Comparison of ENCODE assay signal across 21 mouse cellular contexts in genomic region chr19:9079916-9080315, GRCm38 (mm10). TPM values are rescaled to one million over a fixed set of nuclear protein-coding genes. Genes with fewer than 3 reads are reported as not detected.
DNase-seq lines count a peak whose midpoint lies in the region; ATAC-seq and TF ChIP-seq lines count a peak whose summit lies in the region.
"Had no signal": no experiment of that assay in that cellular context is flagged by ENCODE, and none has a peak within 500 bp of the region (broad histone marks: within the 10 kb centered on the region; RNA-seq: fewer than 3 reads in every experiment).

No protein-coding gene starts in this region.

- no peak for DNase-seq in forebrain, postnatal 0 days
- no peak for DNase-seq in lung, adult 2 months
- DNase-seq in layer of hippocampus, adult 11-12 months (ENCODE audit: low spot score), result no peak
- DNase-seq: adrenal gland, postnatal 10 days; heart, postnatal 4 days; kidney, postnatal 14 days; lung, postnatal 36 days; right cerebral cortex, postnatal 4 days; thymus, postnatal 25 days had no signal

- WGBS in forebrain, embryonic 13.5 days, result 44% methylated on average over 7 of the region's 7 CpGs
- WGBS in forebrain, postnatal 0 days, result 34% methylated on average over 7 of the region's 7 CpGs
- 38% methylated on average over 7 of the region's 7 CpGs for WGBS in neural tube, embryonic 13.5 days
- 37% methylated on average over 7 of the region's 7 CpGs for WGBS in neural tube, embryonic 15.5 days
- WGBS in lung, adult 2 months, result 42% methylated on average over 7 of the region's 7 CpGs
- WGBS in hindbrain, embryonic 12.5 days, result 46% methylated on average over 7 of the region's 7 CpGs

- TF ChIP-seq CTCF in forebrain, postnatal 0 days (IDR thresholded peaks at IDR 0.05; ENCODE audit: low read depth), result no peak
- no peak for TF ChIP-seq CTCF in lung, adult 2 months (IDR thresholded peaks at IDR 0.05; ENCODE audit: insufficient read depth, low read length)

- H3K36me3 ChIP-seq in forebrain, embryonic 13.5 days (ENCODE audit: poor library complexity, severe bottlenecking), result no peaks in the 10 kb centered on the region
- no peaks in the 10 kb centered on the region for H3K36me3 ChIP-seq in forebrain, postnatal 0 days (ENCODE audit: insufficient read depth)
- no peaks in the 10 kb centered on the region for H3K36me3 ChIP-seq in neural tube, embryonic 13.5 days
- H3K36me3 ChIP-seq in neural tube, embryonic 15.5 days, result no peaks in the 10 kb centered on the region
- H3K36me3 ChIP-seq in hindbrain, embryonic 12.5 days, result no peaks in the 10 kb centered on the region
- H3K36me3 ChIP-seq: heart, embryonic 10.5 days; limb, embryonic 10.5 days; midbrain, embryonic 12.5 days had no signal

- H3K4me2 ChIP-seq in forebrain, embryonic 13.5 days, result no peak overlapping the region
- no peak overlapping the region for H3K4me2 ChIP-seq in forebrain, postnatal 0 days (ENCODE audit: low read depth)
- H3K4me2 ChIP-seq in neural tube, embryonic 13.5 days, result no peak overlapping the region
- no peak overlapping the region for H3K4me2 ChIP-seq in neural tube, embryonic 15.5 days
- H3K4me2 ChIP-seq in hindbrain, embryonic 12.5 days (replicated peaks), result no peak overlapping the region
- H3K4me2 ChIP-seq: midbrain, embryonic 12.5 days had no signal

- H3K4me3 ChIP-seq in forebrain, embryonic 13.5 days, result no peak overlapping the region
- H3K4me3 ChIP-seq in forebrain, postnatal 0 days (ENCODE audit: low read depth, low read length), result no peak overlapping the region
- no peak overlapping the region for H3K4me3 ChIP-seq in neural tube, embryonic 13.5 days
- no peak overlapping the region for H3K4me3 ChIP-seq in neural tube, embryonic 15.5 days (replicated peaks)
- no peak overlapping the region for H3K4me3 ChIP-seq in brown adipose tissue, adult 24 weeks (ENCODE audit: insufficient read depth, low read depth, low read length)
- H3K4me3 ChIP-seq in lung, adult 2 months (replicated peaks; ENCODE audit: extremely low read depth, low read depth, low read length), result no peak overlapping the region
- no peak overlapping the region for H3K4me3 ChIP-seq in hindbrain, embryonic 12.5 days
- H3K4me3 ChIP-seq: erythroblast, embryonic 14.5 days; heart, embryonic 10.5 days; limb, embryonic 10.5 days; midbrain, embryonic 12.5 days had no signal

- no peak for TF ChIP-seq POLR2A in lung, adult 2 months (IDR thresholded peaks at IDR 0.05; ENCODE audit: borderline replicate concordance, extremely low read depth, low read depth, low read length)

- no peaks in the 10 kb centered on the region for H3K9me3 ChIP-seq in forebrain, embryonic 13.5 days (replicated peaks)
- no peaks in the 10 kb centered on the region for H3K9me3 ChIP-seq in forebrain, postnatal 0 days (ENCODE audit: low read length)
- H3K9me3 ChIP-seq in neural tube, embryonic 13.5 days, result no peaks in the 10 kb centered on the region
- H3K9me3 ChIP-seq in neural tube, embryonic 15.5 days (replicated peaks), result no peaks in the 10 kb centered on the region
- no peaks in the 10 kb centered on the region for H3K9me3 ChIP-seq in hindbrain, embryonic 12.5 days (replicated peaks)
- H3K9me3 ChIP-seq: heart, embryonic 10.5 days; limb, embryonic 10.5 days; midbrain, embryonic 12.5 days had no signal

- no peak overlapping the region for H3K27ac ChIP-seq in forebrain, embryonic 13.5 days
- H3K27ac ChIP-seq in forebrain, postnatal 0 days (ENCODE audit: low read depth, low read length), result no peak overlapping the region
- H3K27ac ChIP-seq in neural tube, embryonic 13.5 days (replicated peaks), result no peak overlapping the region
- no peak overlapping the region for H3K27ac ChIP-seq in neural tube, embryonic 15.5 days (replicated peaks)
- H3K27ac ChIP-seq in brown adipose tissue, adult 24 weeks (replicated peaks; ENCODE audit: low read depth, low read length), result peak overlapping the region; percentile 66
- H3K27ac ChIP-seq in hindbrain, embryonic 12.5 days, result no peak overlapping the region
- H3K27ac ChIP-seq: heart, embryonic 10.5 days; limb, embryonic 10.5 days; liver, embryonic 14.5 days; midbrain, embryonic 12.5 days had no signal

- ATAC-seq in forebrain, embryonic 13.5 days, result 0 out of 2 replicates have a peak, but pooled peaks have one; percentile 28
- ATAC-seq in forebrain, postnatal 0 days, result no peak
- no peak for ATAC-seq in neural tube, embryonic 13.5 days (ENCODE audit: low read depth)
- ATAC-seq in neural tube, embryonic 15.5 days (ENCODE audit: low FRiP score), result no peak
- no peak for ATAC-seq in hindbrain, embryonic 12.5 days (ENCODE audit: low FRiP score)
- ATAC-seq: inflammation-experienced regulatory T-cells, adult 6 months had no signal

- no peaks in the 10 kb centered on the region for H3K27me3 ChIP-seq in forebrain, embryonic 13.5 days
- no peaks in the 10 kb centered on the region for H3K27me3 ChIP-seq in forebrain, postnatal 0 days (ENCODE audit: insufficient read depth, low read length)
- H3K27me3 ChIP-seq in neural tube, embryonic 13.5 days, result no peaks in the 10 kb centered on the region
- 0 out of 2 replicates have a peak, but pooled peaks cover 3% of the 10 kb centered on the region for H3K27me3 ChIP-seq in neural tube, embryonic 15.5 days (replicated peaks)
- H3K27me3 ChIP-seq in hindbrain, embryonic 12.5 days, result 0 out of 2 replicates have a peak, but pooled peaks cover 3% of the 10 kb centered on the region

- peaks cover 4% of the 10 kb centered on the region; the same call in 1 of the 2 replicates for H3K4me1 ChIP-seq in forebrain, embryonic 13.5 days
- H3K4me1 ChIP-seq in forebrain, postnatal 0 days (ENCODE audit: insufficient read depth), result no peaks in the 10 kb centered on the region
- H3K4me1 ChIP-seq in neural tube, embryonic 13.5 days (replicated peaks), result peaks cover 18% of the 10 kb centered on the region
- H3K4me1 ChIP-seq in neural tube, embryonic 15.5 days, result peaks cover 14% of the 10 kb centered on the region
- H3K4me1 ChIP-seq in brown adipose tissue, adult 24 weeks (ENCODE audit: control insufficient read depth, insufficient read depth, insufficient read length, low read length), result peaks cover 24% of the 10 kb centered on the region; the same call in 1 of the 2 replicates
- H3K4me1 ChIP-seq in lung, adult 2 months (ENCODE audit: control insufficient read depth, insufficient read depth, low read length), result peaks cover 5% of the 10 kb centered on the region
- peaks cover 4% of the 10 kb centered on the region; the same call in 1 of the 2 replicates for H3K4me1 ChIP-seq in hindbrain, embryonic 12.5 days
- H3K4me1 ChIP-seq: midbrain, embryonic 12.5 days had no signal

- no peak overlapping the region for H3K9ac ChIP-seq in forebrain, embryonic 13.5 days
- H3K9ac ChIP-seq in forebrain, postnatal 0 days, result no peak overlapping the region
- H3K9ac ChIP-seq in neural tube, embryonic 13.5 days, result peak overlapping the region; percentile 47; the same call in 1 of the 2 replicates
- H3K9ac ChIP-seq in neural tube, embryonic 15.5 days (replicated peaks), result no peak overlapping the region
- no peak overlapping the region for H3K9ac ChIP-seq in hindbrain, embryonic 12.5 days
- H3K9ac ChIP-seq: liver, embryonic 14.5 days; midbrain, embryonic 12.5 days had no signal

RNA-seq across cellular contexts. Expression of gene Scgb1a1, which starts 7.8 kb away (rescaled TPM):
- not detected in 2 replicates for polyA plus RNA-seq in forebrain, embryonic 13.5 days (2015; fragmentation: Nextera tagmentation; extraction: Ambion mirVana)
- not detected in 2 replicates for total RNA-seq in forebrain, postnatal 0 days (2014; rRNA removed)
- not detected in 2 replicates for polyA plus RNA-seq in forebrain, postnatal 0 days (2015; fragmentation: Nextera tagmentation; extraction: Ambion mirVana)
- not detected in 2 replicates for polyA plus RNA-seq in neural tube, embryonic 13.5 days (2015; fragmentation: Nextera tagmentation; extraction: Ambion mirVana)
- polyA plus RNA-seq in neural tube, embryonic 15.5 days (2015; fragmentation: Nextera tagmentation; extraction: Ambion mirVana), result not detected in 2 replicates
- not detected in 2 replicates for polyA plus RNA-seq in brown adipose tissue, adult 24 weeks (2012; ENCODE audit: insufficient read depth, insufficient read length, missing spikeins)
- 138,577 and 142,361 TPM in 2 replicates for polyA plus RNA-seq in lung, adult 2 months (2012; rRNA removed)
- polyA plus RNA-seq in hindbrain, embryonic 12.5 days (2016; fragmentation: Nextera tagmentation; extraction: Ambion mirVana), result not detected in 2 replicates
- total RNA-seq: heart, postnatal 4 days; layer of hippocampus, postnatal 14 days had no signal
- polyA plus RNA-seq: erythroblast, embryonic 14.5 days; heart, embryonic 10.5 days; inflammation-experienced regulatory T-cells, adult 6 months; limb, embryonic 10.5 days; liver, embryonic 14.5 days; midbrain, embryonic 12.5 days had no signal

RNA-seq across cellular contexts. Expression of gene Asrgl1, which starts 55.5 kb away (rescaled TPM):
- polyA plus RNA-seq in forebrain, embryonic 13.5 days (2015; fragmentation: Nextera tagmentation; extraction: Ambion mirVana), result 28.7 and 29.4 TPM in 2 replicates
- total RNA-seq in forebrain, postnatal 0 days (2014; rRNA removed), result 31.2 and 31.3 TPM in 2 replicates
- 30.7 and 37.4 TPM in 2 replicates for polyA plus RNA-seq in forebrain, postnatal 0 days (2015; fragmentation: Nextera tagmentation; extraction: Ambion mirVana)
- 18.5 and 21.8 TPM in 2 replicates for polyA plus RNA-seq in neural tube, embryonic 13.5 days (2015; fragmentation: Nextera tagmentation; extraction: Ambion mirVana)
- 31.6 and 32.6 TPM in 2 replicates for polyA plus RNA-seq in neural tube, embryonic 15.5 days (2015; fragmentation: Nextera tagmentation; extraction: Ambion mirVana)
- 9.2 and 10.1 TPM in 2 replicates for polyA plus RNA-seq in brown adipose tissue, adult 24 weeks (2012; ENCODE audit: insufficient read depth, insufficient read length, missing spikeins)
- 1.4 and 2.2 TPM in 2 replicates for polyA plus RNA-seq in lung, adult 2 months (2012; rRNA removed)
- 16.8 and 18.0 TPM in 2 replicates for polyA plus RNA-seq in hindbrain, embryonic 12.5 days (2016; fragmentation: Nextera tagmentation; extraction: Ambion mirVana)

Comparison
In these comparisons a context has a peak if more than half of its experiments do, and no peak if none do; other contexts are left out.
1. RNA of gene Scgb1a1, which starts 7.8 kb away (polyA plus RNA-seq): 138,577 to 142,361 TPM in lung, adult 2 months; not detected in neural tube, embryonic 13.5 days, not detected in forebrain, embryonic 13.5 days, not detected in forebrain, postnatal 0 days, not detected in neural tube, embryonic 15.5 days, not detected in brown adipose tissue, adult 24 weeks and not detected in hindbrain, embryonic 12.5 days; every median in the first group is over 1,000 times any median in the second.